Mouse (Mus musculus) thymus, adult 2 months (tissue): ENCODE results near the gene Ang5.

Experiments
- CTCF ChIP-seq: fragments of 200-500 bp; IDR thresholded peaks from 2 replicates; pipeline ENCODE4 v1.5.1; 2012; ENCODE audit warnings: mild to moderate bottlenecking, control low read depth, low read length, moderate library complexity, borderline replicate concordance; ENCODE audit not compliant: control insufficient read depth, poor library complexity, insufficient read depth; ENCODE audit errors: extremely low read depth
- POLR2A ChIP-seq: fragments of 200-500 bp; IDR thresholded peaks from 2 replicates; pipeline ENCODE4 v1.6.1; 2012; ENCODE audit warnings: mild to moderate bottlenecking, low read length, control low read depth, moderate library complexity; ENCODE audit not compliant: control insufficient read depth, poor library complexity, insufficient read depth; ENCODE audit errors: extremely low read depth

DNA sequence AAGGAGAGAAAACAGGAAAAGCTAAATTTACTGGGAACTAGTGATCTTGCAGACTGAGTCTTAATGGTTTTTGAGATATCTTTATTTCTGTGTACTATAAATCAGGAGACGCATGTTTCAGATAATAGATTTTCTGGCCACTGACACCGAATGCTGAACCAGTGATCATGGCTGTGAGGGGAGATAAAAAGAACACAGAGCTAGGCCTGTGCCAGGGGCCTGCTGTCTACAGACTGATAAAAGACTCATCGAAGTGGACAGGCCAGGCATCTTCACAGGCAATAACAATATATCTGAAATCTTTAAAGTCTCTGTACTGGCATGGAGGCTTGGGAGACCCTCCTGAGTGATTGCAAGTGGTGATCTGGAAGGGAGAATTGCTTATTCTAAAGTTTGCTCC lies 44.7 kb downstream of the Ang5 start:
- TF ChIP-seq POLR2A (no peak), CTCF (no peak)
